Comparison of ENCODE assay signal across 8 mouse cellular contexts in genomic region chr13:45872041-45872746, GRCm38 (mm10).
DNase-seq lines count a peak whose midpoint lies in the region; ATAC-seq and TF ChIP-seq lines count a peak whose summit lies in the region.

No protein-coding gene starts in this region.

- H3K4me1 ChIP-seq in kidney, embryonic 14.5 days (ENCODE audit: control insufficient read depth, insufficient read depth, low read length), result peaks cover 5% of the 10 kb centered on the region; the same call in 1 of the 2 replicates
- peaks cover 5% of the 10 kb centered on the region; the same call in 1 of the 2 replicates for H3K4me1 ChIP-seq in intestine, embryonic 16.5 days (ENCODE audit: control insufficient read depth, insufficient read depth, low read length)
- peaks cover 3% of the 10 kb centered on the region; the same call in 1 of the 2 replicates for H3K4me1 ChIP-seq in stomach, postnatal 0 days (replicated peaks; ENCODE audit: control insufficient read depth, insufficient read depth)
- H3K4me1 ChIP-seq in midbrain, embryonic 13.5 days (replicated peaks), result no peaks in the 10 kb centered on the region
- H3K4me1 ChIP-seq in midbrain, embryonic 11.5 days (ENCODE audit: control insufficient read depth, insufficient read depth, low read length), result no peaks in the 10 kb centered on the region

- ATAC-seq in kidney, embryonic 14.5 days (ENCODE audit: low FRiP score, low TSS enrichment), result no peak
- ATAC-seq in intestine, embryonic 16.5 days, result no peak
- no peak for ATAC-seq in stomach, postnatal 0 days (ENCODE audit: low FRiP score, low TSS enrichment)
- ATAC-seq in midbrain, embryonic 13.5 days, result no peak
- no peak for ATAC-seq in midbrain, embryonic 11.5 days (ENCODE audit: low FRiP score)

- 54% methylated on average over 14 of the region's 14 CpGs for WGBS in kidney, embryonic 14.5 days
- 72% methylated on average over 14 of the region's 14 CpGs for WGBS in intestine, embryonic 16.5 days
- 65% methylated on average over 14 of the region's 14 CpGs for WGBS in stomach, postnatal 0 days
- WGBS in midbrain, embryonic 13.5 days, result 85% methylated on average over 14 of the region's 14 CpGs
- WGBS in midbrain, embryonic 11.5 days, result 91% methylated on average over 14 of the region's 14 CpGs

- peak; percentile 37 for DNase-seq in kidney, adult 18-20 months
- DNase-seq in adrenal gland, postnatal 25 days, result peak; percentile 37
- no peak for DNase-seq in stomach, postnatal 0 days (ENCODE audit: low spot score)
- DNase-seq in midbrain, embryonic 11.5 days (ENCODE audit: low spot score, missing footprints), result no peak
- DNase-seq in cerebellum, postnatal 25 days, result no peak

- TF ChIP-seq CTCF in stomach, postnatal 0 days (IDR thresholded peaks at IDR 0.05; ENCODE audit: low read depth), result no peak

- H3K9me3 ChIP-seq in kidney, embryonic 14.5 days (ENCODE audit: control insufficient read depth, low read length), result no peaks in the 10 kb centered on the region
- H3K9me3 ChIP-seq in intestine, embryonic 16.5 days (ENCODE audit: control insufficient read depth, low read length), result no peaks in the 10 kb centered on the region
- no peaks in the 10 kb centered on the region for H3K9me3 ChIP-seq in stomach, postnatal 0 days (ENCODE audit: control insufficient read depth, low read length)
- no peaks in the 10 kb centered on the region for H3K9me3 ChIP-seq in midbrain, embryonic 13.5 days
- no peaks in the 10 kb centered on the region for H3K9me3 ChIP-seq in midbrain, embryonic 11.5 days (ENCODE audit: control insufficient read depth, low read length)

- no peak overlapping the region; the same call in 1 of the 2 replicates for H3K4me2 ChIP-seq in kidney, embryonic 14.5 days (replicated peaks; ENCODE audit: low read depth, low read length)
- peak overlapping the region; percentile 25; the same call in 1 of the 2 replicates for H3K4me2 ChIP-seq in intestine, embryonic 16.5 days (ENCODE audit: low read depth, low read length)
- H3K4me2 ChIP-seq in stomach, postnatal 0 days (replicated peaks; ENCODE audit: low read depth), result peak overlapping the region; percentile 12
- no peak overlapping the region for H3K4me2 ChIP-seq in midbrain, embryonic 13.5 days (replicated peaks)
- H3K4me2 ChIP-seq in midbrain, embryonic 11.5 days, result no peak overlapping the region

- no peaks in the 10 kb centered on the region for H3K36me3 ChIP-seq in kidney, embryonic 14.5 days (ENCODE audit: control insufficient read depth, insufficient read depth, low read length)
- no peaks in the 10 kb centered on the region for H3K36me3 ChIP-seq in intestine, embryonic 16.5 days (ENCODE audit: control insufficient read depth, insufficient read depth, low read length)
- H3K36me3 ChIP-seq in stomach, postnatal 0 days (ENCODE audit: control insufficient read depth, insufficient read depth, low read length), result no peaks in the 10 kb centered on the region
- no peaks in the 10 kb centered on the region for H3K36me3 ChIP-seq in midbrain, embryonic 13.5 days
- H3K36me3 ChIP-seq in midbrain, embryonic 11.5 days (ENCODE audit: control insufficient read depth, insufficient read depth, low read length), result no peaks in the 10 kb centered on the region

- no peaks in the 10 kb centered on the region for H3K27me3 ChIP-seq in kidney, embryonic 14.5 days (ENCODE audit: control insufficient read depth, insufficient read depth, low read length)
- H3K27me3 ChIP-seq in intestine, embryonic 16.5 days (replicated peaks; ENCODE audit: control insufficient read depth, insufficient read depth, low read length), result no peaks in the 10 kb centered on the region
- no peaks in the 10 kb centered on the region for H3K27me3 ChIP-seq in stomach, postnatal 0 days (ENCODE audit: control insufficient read depth, insufficient read depth, low read length)
- 0 out of 2 replicates have a peak, but pooled peaks cover 3% of the 10 kb centered on the region for H3K27me3 ChIP-seq in midbrain, embryonic 13.5 days
- H3K27me3 ChIP-seq in midbrain, embryonic 11.5 days (ENCODE audit: control insufficient read depth, insufficient read depth, low read length), result no peaks in the 10 kb centered on the region

- TF ChIP-seq EP300 in stomach, postnatal 0 days (optimal IDR thresholded peaks at IDR 0.05), result no peak

- H3K9ac ChIP-seq in kidney, embryonic 14.5 days (ENCODE audit: low read depth, low read length), result no peak overlapping the region
- H3K9ac ChIP-seq in intestine, embryonic 16.5 days (ENCODE audit: low read depth, low read length), result no peak overlapping the region
- peak overlapping the region; percentile 19; the same call in 1 of the 2 replicates for H3K9ac ChIP-seq in stomach, postnatal 0 days (ENCODE audit: low read length)
- H3K9ac ChIP-seq in midbrain, embryonic 13.5 days (replicated peaks), result no peak overlapping the region
- H3K9ac ChIP-seq in midbrain, embryonic 11.5 days (ENCODE audit: low read length), result no peak overlapping the region

- no peak overlapping the region for H3K4me3 ChIP-seq in kidney, embryonic 14.5 days (ENCODE audit: low read length)
- H3K4me3 ChIP-seq in intestine, embryonic 16.5 days (ENCODE audit: low read length), result no peak overlapping the region
- peak overlapping the region; percentile 5; the same call in 1 of the 2 replicates for H3K4me3 ChIP-seq in stomach, postnatal 0 days (ENCODE audit: low read depth, low read length)
- no peak overlapping the region for H3K4me3 ChIP-seq in midbrain, embryonic 13.5 days (replicated peaks)
- H3K4me3 ChIP-seq in midbrain, embryonic 11.5 days (ENCODE audit: low read depth, low read length), result no peak overlapping the region

- no peak overlapping the region; the same call in 1 of the 2 replicates for H3K27ac ChIP-seq in kidney, embryonic 14.5 days (ENCODE audit: low read depth, low read length)
- 0 out of 2 replicates have a peak overlapping the region, but pooled peaks have one; percentile 2 for H3K27ac ChIP-seq in intestine, embryonic 16.5 days (ENCODE audit: low read length)
- peak overlapping the region; percentile 30; the same call in 1 of the 2 replicates for H3K27ac ChIP-seq in stomach, postnatal 0 days (replicated peaks)
- no peak overlapping the region for H3K27ac ChIP-seq in midbrain, embryonic 13.5 days
- H3K27ac ChIP-seq in midbrain, embryonic 11.5 days (ENCODE audit: low read depth, low read length), result no peak overlapping the region

Comparison
In these comparisons a context has a peak if more than half of its experiments do, and no peak if none do; other contexts are left out.
1. DNase-seq: peak in kidney, adult 18-20 months (single experiment) and adrenal gland, postnatal 25 days (single experiment); none in stomach, postnatal 0 days (single experiment), midbrain, embryonic 11.5 days (single experiment) and cerebellum, postnatal 25 days (0 of 2).
2. H3K27ac ChIP-seq: peak in intestine, embryonic 16.5 days (single experiment) and stomach, postnatal 0 days (single experiment); none in kidney, embryonic 14.5 days (single experiment), midbrain, embryonic 13.5 days (single experiment) and midbrain, embryonic 11.5 days (single experiment).
3. H3K4me2 ChIP-seq: peak in intestine, embryonic 16.5 days (single experiment) and stomach, postnatal 0 days (single experiment); none in kidney, embryonic 14.5 days (single experiment), midbrain, embryonic 13.5 days (single experiment) and midbrain, embryonic 11.5 days (single experiment).